ENCODE assay signal across 8 mouse cellular contexts in the genomic region with DNA sequence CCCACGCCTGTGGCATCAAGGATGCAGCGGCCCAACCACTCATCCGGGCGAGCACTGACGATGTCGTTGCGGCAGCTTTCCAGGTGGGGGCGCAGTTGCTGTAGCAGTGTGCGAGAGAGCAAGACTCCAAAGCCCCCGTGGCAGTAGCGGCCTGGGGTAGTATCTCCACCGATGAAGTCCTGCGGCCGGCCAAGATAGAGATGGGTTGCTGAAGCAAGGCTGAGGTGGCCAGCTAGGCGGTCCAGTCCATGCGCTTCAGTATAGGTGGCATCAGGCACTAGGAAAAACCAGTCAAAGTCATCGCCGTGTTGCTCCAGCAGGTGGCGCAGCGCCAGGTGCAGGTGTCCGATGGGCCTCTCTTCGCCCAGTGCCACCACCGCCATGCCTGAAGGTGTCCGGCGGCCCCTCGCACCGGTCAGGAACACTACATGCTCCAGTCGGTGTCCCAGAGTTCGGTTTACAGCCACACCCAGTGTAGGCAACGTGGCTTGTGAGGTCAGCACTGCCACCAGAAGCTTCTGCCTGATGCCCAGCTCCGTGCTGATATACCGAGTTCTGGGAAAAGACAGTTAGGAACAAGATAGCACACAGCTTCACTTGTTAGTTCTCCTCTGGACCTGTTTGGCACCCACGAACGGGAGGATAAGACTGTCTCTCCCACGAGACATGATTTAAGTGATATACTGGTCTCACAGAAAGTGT. TPM values are rescaled to one million over a fixed set of nuclear protein-coding genes. Genes with fewer than 3 reads are reported as not detected.
DNase-seq lines count a peak whose midpoint lies in the region; ATAC-seq and TF ChIP-seq lines count a peak whose summit lies in the region.

No protein-coding gene starts in this region.

- H3K9ac ChIP-seq in lung, embryonic 15.5 days = no peak overlapping the region

- DNase-seq in c-Kit-negative CD71-positive TER-119-positive erythroid progenitor cells, embryonic 14.5 days (ENCODE audit: low read depth, low spot score) = peak; percentile 47
- peak; percentile 89 for DNase-seq in forebrain, embryonic 10.5 days (ENCODE audit: extremely low spot score, low spot score)
- DNase-seq in heart, postnatal 14 days = peak; percentile 81 to 85
- peak; percentile 71 to 87 for DNase-seq in layer of hippocampus, adult 18-20 months (ENCODE audit: low spot score in 2 of 2)
- peak; percentile 58 for DNase-seq in ovary, adult 18-20 months (ENCODE audit: low spot score)
- DNase-seq in thymus, adult 2 months = peak; percentile 81

- TF ChIP-seq POLR2A in thymus, adult 2 months (IDR thresholded peaks at IDR 0.05; ENCODE audit: control insufficient read depth, extremely low read depth, insufficient read depth, low read length, poor library complexity) = no peak

- peaks cover 71% of the 10 kb centered on the region for H3K4me1 ChIP-seq in E14TG2a.4 (replicated peaks; ENCODE audit: low read depth, low read length)
- H3K4me1 ChIP-seq in forebrain, embryonic 10.5 days = peaks cover 35% of the 10 kb centered on the region
- peaks cover 22% of the 10 kb centered on the region for H3K4me1 ChIP-seq in lung, embryonic 15.5 days
- H3K4me1 ChIP-seq in thymus, adult 2 months (replicated peaks; ENCODE audit: control insufficient read depth, insufficient read depth, low read length) = peaks cover 9% of the 10 kb centered on the region

- peaks cover 31% of the 10 kb centered on the region for H3K27me3 ChIP-seq in E14TG2a.4 (ENCODE audit: insufficient read depth, low read length)
- H3K27me3 ChIP-seq in forebrain, embryonic 10.5 days (ENCODE audit: poor library complexity, severe bottlenecking) = peaks cover 78% of the 10 kb centered on the region
- H3K27me3 ChIP-seq in lung, embryonic 15.5 days = peaks cover 40% of the 10 kb centered on the region
- no peaks in the 10 kb centered on the region; the same call in 1 of the 2 replicates for H3K27me3 ChIP-seq in thymus, adult 2 months (ENCODE audit: control insufficient read depth, insufficient read depth, low read length)

- peak; percentile 87 for TF ChIP-seq CTCF in E14TG2a.4 (conservative IDR thresholded peaks at IDR 0.05; ENCODE audit: low read length)
- peak; percentile 97 for TF ChIP-seq CTCF in thymus, adult 2 months (IDR thresholded peaks at IDR 0.05; ENCODE audit: borderline replicate concordance, control insufficient read depth, extremely low read depth, insufficient read depth, low read length, poor library complexity)

- H3K36me3 ChIP-seq in E14TG2a.4 (ENCODE audit: insufficient read depth, low read length) = peaks cover 47% of the 10 kb centered on the region
- H3K36me3 ChIP-seq in forebrain, embryonic 10.5 days (replicated peaks) = peaks cover 47% of the 10 kb centered on the region
- H3K36me3 ChIP-seq in lung, embryonic 15.5 days = peaks cover 26% of the 10 kb centered on the region
- no peaks in the 10 kb centered on the region for H3K36me3 ChIP-seq in thymus, adult 2 months (ENCODE audit: control insufficient read depth, insufficient read depth, low read length)

- no peaks in the 10 kb centered on the region for H3K9me3 ChIP-seq in E14TG2a.4 (ENCODE audit: low read length)
- no peaks in the 10 kb centered on the region for H3K9me3 ChIP-seq in forebrain, embryonic 10.5 days
- H3K9me3 ChIP-seq in lung, embryonic 15.5 days = no peaks in the 10 kb centered on the region

- ATAC-seq in lung, embryonic 15.5 days (ENCODE audit: borderline replicate concordance, extremely low read depth, low FRiP score, low TSS enrichment) = no peak

- intact Hi-C loops in heart, postnatal 14 days (cut with DNase I) = loop anchor here (1.0 kb wide), 2 partner anchors 82 to 121 kb away; no protein-coding TSS in a partner anchor

- peak overlapping the region; percentile 96 for H3K4me3 ChIP-seq in E14TG2a.4 (replicated peaks; ENCODE audit: low read length)
- H3K4me3 ChIP-seq in forebrain, embryonic 10.5 days = peak overlapping the region; percentile 89
- peak overlapping the region; percentile 23 for H3K4me3 ChIP-seq in lung, embryonic 15.5 days
- H3K4me3 ChIP-seq in thymus, adult 2 months (ENCODE audit: control insufficient read depth, insufficient read depth, low read length) = no peak overlapping the region

- H3K27ac ChIP-seq in forebrain, embryonic 10.5 days = no peak overlapping the region
- H3K27ac ChIP-seq in lung, embryonic 15.5 days = no peak overlapping the region
- no peak overlapping the region for H3K27ac ChIP-seq in thymus, adult 2 months (ENCODE audit: control insufficient read depth, insufficient read depth, low read length)

- WGBS in forebrain, embryonic 10.5 days = 12% methylated on average over 35 of the region's 35 CpGs
- WGBS in lung, embryonic 15.5 days = 13% methylated on average over 35 of the region's 35 CpGs
- 11% methylated on average over 35 of the region's 35 CpGs for WGBS in thymus, adult 2 months

- H3K4me2 ChIP-seq in lung, embryonic 15.5 days = peak overlapping the region; percentile 85

RNA-seq across cellular contexts. Expression of gene Chpf, which starts 1.7 kb away (rescaled TPM):
- polyA plus RNA-seq in forebrain, embryonic 10.5 days (2016; fragmentation: Nextera tagmentation; extraction: Ambion mirVana) = 20.1 and 20.5 TPM in 2 replicates
- total RNA-seq in heart, postnatal 14 days (2021) = 10 to 100 TPM; 29.5 to 30.1 TPM
- total RNA-seq in layer of hippocampus, adult 18-20 months (2021) = 10 to 100 TPM; 90.3 to 91.5 TPM
- polyA plus RNA-seq in lung, embryonic 15.5 days (2015; fragmentation: Nextera tagmentation; extraction: Ambion mirVana) = 29.5 and 31.1 TPM in 2 replicates
- 38.7 and 43.7 TPM in 2 replicates for polyA plus RNA-seq in thymus, adult 2 months (2012; rRNA removed)

RNA-seq across cellular contexts. Expression of gene Tmem198, which starts 1.9 kb away (rescaled TPM):
- polyA plus RNA-seq in forebrain, embryonic 10.5 days (2016; fragmentation: Nextera tagmentation; extraction: Ambion mirVana) = 4.5 and 6.1 TPM in 2 replicates
- under 1 TPM; 0.26 to 0.88 TPM for total RNA-seq in heart, postnatal 14 days (2021)
- total RNA-seq in layer of hippocampus, adult 18-20 months (2021) = 10 to 100 TPM; 68.6 to 70.6 TPM
- polyA plus RNA-seq in lung, embryonic 15.5 days (2015; fragmentation: Nextera tagmentation; extraction: Ambion mirVana) = 0.65 and 0.82 TPM in 2 replicates
- polyA plus RNA-seq in thymus, adult 2 months (2012; rRNA removed) = 3.0 and 3.5 TPM in 2 replicates

RNA-seq across cellular contexts. Expression of gene Asic4, which starts 27.2 kb away (rescaled TPM):
- polyA plus RNA-seq in forebrain, embryonic 10.5 days (2016; fragmentation: Nextera tagmentation; extraction: Ambion mirVana) = 3.1 and 3.4 TPM in 2 replicates
- total RNA-seq in heart, postnatal 14 days (2021) = not detected
- 1 to 10 TPM; 7.3 to 8.1 TPM for total RNA-seq in layer of hippocampus, adult 18-20 months (2021)
- polyA plus RNA-seq in lung, embryonic 15.5 days (2015; fragmentation: Nextera tagmentation; extraction: Ambion mirVana) = 0.26 and 0.30 TPM in 2 replicates
- 0.05 TPM in 2 replicates for polyA plus RNA-seq in thymus, adult 2 months (2012; rRNA removed)

RNA-seq across cellular contexts. Expression of gene Obsl1, which starts 28.8 kb away (rescaled TPM):
- 34.5 and 35.8 TPM in 2 replicates for polyA plus RNA-seq in forebrain, embryonic 10.5 days (2016; fragmentation: Nextera tagmentation; extraction: Ambion mirVana)
- 100 to 1,000 TPM; 166 to 172 TPM for total RNA-seq in heart, postnatal 14 days (2021)
- total RNA-seq in layer of hippocampus, adult 18-20 months (2021) = 10 to 100 TPM; 18.3 to 19.2 TPM
- 74.0 and 77.9 TPM in 2 replicates for polyA plus RNA-seq in lung, embryonic 15.5 days (2015; fragmentation: Nextera tagmentation; extraction: Ambion mirVana)
- polyA plus RNA-seq in thymus, adult 2 months (2012; rRNA removed) = 17.9 and 23.1 TPM in 2 replicates

RNA-seq across cellular contexts. Expression of gene Inha, which starts 29.5 kb away (rescaled TPM):
- polyA plus RNA-seq in forebrain, embryonic 10.5 days (2016; fragmentation: Nextera tagmentation; extraction: Ambion mirVana) = 2.7 and 2.9 TPM in 2 replicates
- 1 to 10 TPM; 6.0 to 7.8 TPM for total RNA-seq in heart, postnatal 14 days (2021)
- total RNA-seq in layer of hippocampus, adult 18-20 months (2021) = 10 to 100 TPM; 13.1 to 14.5 TPM
- 3.6 and 4.6 TPM in 2 replicates for polyA plus RNA-seq in lung, embryonic 15.5 days (2015; fragmentation: Nextera tagmentation; extraction: Ambion mirVana)
- polyA plus RNA-seq in thymus, adult 2 months (2012; rRNA removed) = 9.6 and 19.9 TPM in 2 replicates
